In genomic region chr2:18713071-18713470, GRCm38 (mm10) we compare ENCODE assay signal across 18 mouse cellular contexts. TPM values are rescaled to one million over a fixed set of nuclear protein-coding genes. Genes with fewer than 3 reads are reported as not detected.
"Had no signal": no experiment of that assay in that cellular context is flagged by ENCODE, and none has a peak within 500 bp of the region (broad histone marks: within the 10 kb centered on the region; RNA-seq: fewer than 3 reads in every experiment).

No protein-coding gene starts in this region.

- DNase-seq: kidney, adult 8-10 months; kidney, postnatal 14 days; kidney, postnatal 4 days; liver; liver, postnatal 0 days; lung, embryonic 14.5 days; thymus, postnatal 25 days had no signal

- H3K27ac ChIP-seq: kidney, embryonic 15.5 days; limb, embryonic 10.5 days; limb, embryonic 13.5 days; liver, embryonic 14.5 days; macrophage; midbrain, embryonic 13.5 days; stomach, embryonic 15.5 days had no signal

- H3K4me1 ChIP-seq: kidney, embryonic 15.5 days; limb, embryonic 10.5 days; limb, embryonic 13.5 days; midbrain, embryonic 13.5 days; stomach, embryonic 15.5 days had no signal

- H3K36me3 ChIP-seq: kidney, embryonic 15.5 days; limb, embryonic 10.5 days; limb, embryonic 13.5 days; midbrain, embryonic 13.5 days; stomach, embryonic 15.5 days had no signal

- H3K4me3 ChIP-seq: kidney, embryonic 15.5 days; limb, embryonic 10.5 days; limb, embryonic 13.5 days; midbrain, embryonic 13.5 days; stomach, embryonic 15.5 days had no signal

- H3K9ac ChIP-seq: kidney, embryonic 15.5 days; limb, embryonic 13.5 days; liver, embryonic 14.5 days; liver, postnatal 0 days; lung, embryonic 14.5 days; midbrain, embryonic 13.5 days; stomach, embryonic 15.5 days had no signal

- H3K27me3 ChIP-seq: midbrain, embryonic 13.5 days; stomach, embryonic 15.5 days had no signal

RNA-seq across cellular contexts. Expression of gene Spag6, which starts 19.2 kb away (rescaled TPM):
- total RNA-seq: megakaryocyte, adult 5-6 weeks; midbrain, postnatal 0 days had no signal
- polyA plus RNA-seq: kidney, embryonic 15.5 days; limb, embryonic 10.5 days; limb, embryonic 13.5 days; liver, embryonic 14.5 days; liver, postnatal 0 days; macrophage; midbrain, postnatal 0 days; neural tube, embryonic 14.5 days; thymus, postnatal 0 days had no signal
